Mouse (Mus musculus): ENCODE data around the gene Per3.

GRCm38 (mm10) chr4:150973264-150973663 is 71.2 kb downstream of the Per3 start:
- TF ChIP-seq MYOD1 (IDR thresholded peaks at IDR 0.05; ENCODE audit: control insufficient read depth, insufficient read length, low read depth) (peak; percentile 36), MAX (IDR thresholded peaks at IDR 0.05) (peak; percentile 68), CEBPB (IDR thresholded peaks at IDR 0.05; ENCODE audit: low read depth) (peak; percentile 28), CTCF (IDR thresholded peaks at IDR 0.05; ENCODE audit: control insufficient read depth, insufficient read depth, insufficient read length) (no peak), USF1 (IDR thresholded peaks at IDR 0.05; ENCODE audit: low read depth) (no peak)

All from C2C12 (cell line).